Mouse (Mus musculus) cortical plate, adult 2 months (tissue): ENCODE measurements at regions not wholly inside any gene's neighbourhood (a gene's known extent, or its start where the extent isn't known, plus 50 kb on each side); places are given as distances from the start of the nearest gene placed in this dataset.

Experiments used
- CTCF ChIP-seq: fragments of 200-500 bp; IDR thresholded peaks from 2 replicates; pipeline ENCODE4 v1.5.1; 2011; ENCODE audit warnings: mild to moderate bottlenecking, control low read depth, low read length; ENCODE audit not compliant: insufficient read depth; ENCODE audit errors: extremely low read depth
- POLR2A ChIP-seq: fragments of 200-500 bp; IDR thresholded peaks from 2 replicates; pipeline ENCODE4 v1.6.1; 2011; ENCODE audit warnings: mild to moderate bottlenecking, low read length, control low read depth; ENCODE audit not compliant: insufficient read depth; ENCODE audit errors: extremely low read depth

GRCm38 (mm10) chr3:18456033-18456690 is 508.0 kb downstream of the Cypt12 start:
- TF ChIP-seq POLR2A (no peak), CTCF (no peak)
